In genomic region chr5:122279799-122280421, GRCm38 (mm10) we compare ENCODE assay signal across 12 mouse cellular contexts. TPM values are rescaled to one million over a fixed set of nuclear protein-coding genes. Genes with fewer than 3 reads are reported as not detected.
DNase-seq lines count a peak whose midpoint lies in the region; ATAC-seq and TF ChIP-seq lines count a peak whose summit lies in the region.
"Had no signal": no experiment of that assay in that cellular context is flagged by ENCODE, and none has a peak within 500 bp of the region (broad histone marks: within the 10 kb centered on the region; RNA-seq: fewer than 3 reads in every experiment).

No protein-coding gene starts in this region.

- WGBS in kidney, embryonic 16.5 days: 72% methylated on average over 12 of the region's 12 CpGs
- 83% methylated on average over 12 of the region's 12 CpGs for WGBS in kidney, embryonic 14.5 days
- whole genome bisulfite sequencing in macrophage (ENCODE audit: missing documents): 83% methylated on average over 12 of the region's 12 CpGs

- no peak for TF ChIP-seq POLR2A in embryonic fibroblast, embryonic 13.5 days (IDR thresholded peaks at IDR 0.05; ENCODE audit: low read depth, low read length)

- peaks cover 3% of the 10 kb centered on the region for H3K79me2 ChIP-seq in macrophage (ENCODE audit: inconsistent target)

- intact Hi-C loops in gastrocnemius, postnatal 36 days (cut with DNase I): no loop called here
- intact Hi-C loops in left cerebral cortex, postnatal 36 days (cut with DNase I): loop anchor here (5.0 kb wide), 1 partner anchor 37 kb away; no protein-coding TSS in a partner anchor

- no peak overlapping the region for H3K4me3 ChIP-seq in kidney, embryonic 16.5 days (ENCODE audit: low read length)
- H3K4me3 ChIP-seq in kidney, embryonic 14.5 days (ENCODE audit: low read length): no peak overlapping the region
- H3K4me3 ChIP-seq in embryonic fibroblast, embryonic 13.5 days (ENCODE audit: insufficient read depth, low read length): no peak overlapping the region
- H3K4me3 ChIP-seq in macrophage (ENCODE audit: inconsistent target): no peak overlapping the region
- H3K4me3 ChIP-seq: limb, embryonic 12.5 days had no signal

- ATAC-seq in kidney, embryonic 16.5 days (ENCODE audit: low FRiP score, low TSS enrichment): no peak
- no peak for ATAC-seq in kidney, embryonic 14.5 days (ENCODE audit: low FRiP score, low TSS enrichment)
- ATAC-seq: activated CD4-positive, CD25-positive, alpha-beta regulatory T cell, adult 4 months had no signal

- 0 out of 2 replicates have a peak overlapping the region, but pooled peaks have one; percentile 23 for H3K27ac ChIP-seq in kidney, embryonic 16.5 days (ENCODE audit: low read length)
- H3K27ac ChIP-seq in kidney, embryonic 14.5 days (ENCODE audit: low read depth, low read length): no peak overlapping the region
- H3K27ac ChIP-seq in embryonic fibroblast, embryonic 13.5 days (ENCODE audit: insufficient read depth, low read length): peak overlapping the region; percentile 32
- peak overlapping the region; percentile 38 for H3K27ac ChIP-seq in macrophage
- H3K27ac ChIP-seq: limb, embryonic 12.5 days had no signal

- peak; percentile 56 for DNase-seq in gastrocnemius, adult 18-20 months (ENCODE audit: low spot score)
- DNase-seq in gastrocnemius, postnatal 36 days: no peak
- DNase-seq in retina, postnatal 1 day: no peak
- DNase-seq in left cerebral cortex, postnatal 36 days (ENCODE audit: low spot score in 2 of 2): no peak
- DNase-seq: thymus, postnatal 4 days had no signal

- TF ChIP-seq CTCF in embryonic fibroblast, embryonic 13.5 days (IDR thresholded peaks at IDR 0.05; ENCODE audit: borderline replicate concordance, insufficient read depth, low read length): no peak

- H3K27me3 ChIP-seq in kidney, embryonic 16.5 days (ENCODE audit: insufficient read depth, low read length): no peaks in the 10 kb centered on the region
- H3K27me3 ChIP-seq in kidney, embryonic 14.5 days (ENCODE audit: control insufficient read depth, insufficient read depth, low read length): no peaks in the 10 kb centered on the region
- H3K27me3 ChIP-seq: limb, embryonic 12.5 days had no signal

- H3K9ac ChIP-seq in kidney, embryonic 16.5 days (replicated peaks; ENCODE audit: low read length): no peak overlapping the region
- H3K9ac ChIP-seq in kidney, embryonic 14.5 days (ENCODE audit: low read depth, low read length): no peak overlapping the region
- H3K9ac ChIP-seq: limb, embryonic 12.5 days had no signal

- H3K4me1 ChIP-seq in kidney, embryonic 16.5 days (ENCODE audit: insufficient read depth, low read length): peaks cover 22% of the 10 kb centered on the region
- no peaks in the 10 kb centered on the region for H3K4me1 ChIP-seq in kidney, embryonic 14.5 days (ENCODE audit: control insufficient read depth, insufficient read depth, low read length)
- H3K4me1 ChIP-seq in embryonic fibroblast, embryonic 13.5 days (ENCODE audit: control insufficient read depth, insufficient read depth, low read length): peaks cover 7% of the 10 kb centered on the region; the same call in 1 of the 2 replicates

- no peaks in the 10 kb centered on the region for H3K36me3 ChIP-seq in kidney, embryonic 16.5 days (ENCODE audit: insufficient read depth, low read length)
- H3K36me3 ChIP-seq in kidney, embryonic 14.5 days (ENCODE audit: control insufficient read depth, insufficient read depth, low read length): no peaks in the 10 kb centered on the region
- no peaks in the 10 kb centered on the region for H3K36me3 ChIP-seq in macrophage (ENCODE audit: inconsistent target)
- H3K36me3 ChIP-seq: G1E; limb, embryonic 12.5 days had no signal

- no peak overlapping the region; the same call in 1 of the 2 replicates for H3K4me2 ChIP-seq in kidney, embryonic 16.5 days (replicated peaks; ENCODE audit: low read depth, low read length)
- no peak overlapping the region for H3K4me2 ChIP-seq in kidney, embryonic 14.5 days (replicated peaks; ENCODE audit: low read depth, low read length)

- no peaks in the 10 kb centered on the region; the same call in 1 of the 2 replicates for H3K9me3 ChIP-seq in kidney, embryonic 16.5 days (ENCODE audit: low read length)
- no peaks in the 10 kb centered on the region for H3K9me3 ChIP-seq in kidney, embryonic 14.5 days (ENCODE audit: control insufficient read depth, low read length)
- H3K9me3 ChIP-seq: G1E; limb, embryonic 12.5 days had no signal

RNA-seq across cellular contexts. Expression of gene Pptc7, which starts 4.3 kb away (rescaled TPM):
- total RNA-seq in gastrocnemius, adult 18-20 months (2021): 10 to 100 TPM; 91.6 to 96.4 TPM
- total RNA-seq in gastrocnemius, postnatal 36 days (2021): 100 to 1,000 TPM in 1 of 2 experiments, 10 to 100 TPM in 1; 93.8 to 103 TPM
- 8.6 TPM in 2 replicates for polyA plus RNA-seq in kidney, embryonic 16.5 days (2015; fragmentation: Nextera tagmentation; extraction: Ambion mirVana)
- polyA plus RNA-seq in kidney, embryonic 14.5 days (2014; fragmentation: Nextera tagmentation; extraction: Ambion mirVana): 7.9 and 10.9 TPM in 2 replicates
- 15.6 and 15.9 TPM in 2 replicates for polyA plus RNA-seq in embryonic fibroblast, embryonic 13.5 days (2011; ENCODE audit: insufficient read length, low read depth, missing spikeins)
- 10 to 100 TPM in 9 of 26 experiments, 1 to 10 TPM in 17; 1.5 to 14.8 (median 8.4) TPM for total RNA-seq in macrophage (2018; cell fraction: chromatin; rRNA removed)
- 10 to 100 TPM; 10.6 to 20.0 (median 17.2) TPM for total RNA-seq in macrophage (2018; cell fraction: cytosol; rRNA removed)
- 10 to 100 TPM in 24 of 26 experiments, 1 to 10 TPM in 2; 7.3 to 28.9 (median 16.3) TPM for total RNA-seq in macrophage (2018; cell fraction: nucleus; rRNA removed)
- 12.5 to 16.0 TPM (median 14.1 TPM) in 3 replicates for polyA plus RNA-seq in macrophage (2018)
- total RNA-seq in left cerebral cortex, postnatal 36 days (2021): 10 to 100 TPM; 39.1 to 42.7 TPM

RNA-seq across cellular contexts. Expression of gene Tctn1, which starts 15.7 kb away (rescaled TPM):
- total RNA-seq in gastrocnemius, adult 18-20 months (2021): 1 to 10 TPM; 1.3 to 2.0 TPM
- 1 to 10 TPM; 1.6 to 2.2 TPM for total RNA-seq in gastrocnemius, postnatal 36 days (2021)
- 7.9 and 8.0 TPM in 2 replicates for polyA plus RNA-seq in kidney, embryonic 16.5 days (2015; fragmentation: Nextera tagmentation; extraction: Ambion mirVana)
- polyA plus RNA-seq in kidney, embryonic 14.5 days (2014; fragmentation: Nextera tagmentation; extraction: Ambion mirVana): 6.5 and 9.8 TPM in 2 replicates
- polyA plus RNA-seq in embryonic fibroblast, embryonic 13.5 days (2011; ENCODE audit: insufficient read length, low read depth, missing spikeins): 12.2 and 13.4 TPM in 2 replicates
- total RNA-seq in macrophage (2018; cell fraction: chromatin; rRNA removed): 10 to 100 TPM in 23 of 26 experiments, 1 to 10 TPM in 3; 4.6 to 48.1 (median 31.1) TPM
- 1 to 10 TPM; 1.7 to 7.0 (median 3.1) TPM for total RNA-seq in macrophage (2018; cell fraction: cytosol; rRNA removed)
- total RNA-seq in macrophage (2018; cell fraction: nucleus; rRNA removed): 10 to 100 TPM in 22 of 26 experiments, 1 to 10 TPM in 4; 6.9 to 42.0 (median 23.9) TPM
- 2.9 to 4.4 TPM (median 3.9 TPM) in 3 replicates for polyA plus RNA-seq in macrophage (2018)
- 10 to 100 TPM; 12.2 to 14.5 TPM for total RNA-seq in left cerebral cortex, postnatal 36 days (2021)
